Mouse (Mus musculus): Measurements from ENCODE around the gene Slc22a7. TPM values are rescaled to one million over a fixed set of nuclear protein-coding genes. Genes with fewer than 3 reads are reported as not detected.

Slc22a7 gene
- polyA plus RNA-seq (2015; fragmentation: Nextera tagmentation; extraction: Ambion mirVana) = not detected in 2 replicates

DNA sequence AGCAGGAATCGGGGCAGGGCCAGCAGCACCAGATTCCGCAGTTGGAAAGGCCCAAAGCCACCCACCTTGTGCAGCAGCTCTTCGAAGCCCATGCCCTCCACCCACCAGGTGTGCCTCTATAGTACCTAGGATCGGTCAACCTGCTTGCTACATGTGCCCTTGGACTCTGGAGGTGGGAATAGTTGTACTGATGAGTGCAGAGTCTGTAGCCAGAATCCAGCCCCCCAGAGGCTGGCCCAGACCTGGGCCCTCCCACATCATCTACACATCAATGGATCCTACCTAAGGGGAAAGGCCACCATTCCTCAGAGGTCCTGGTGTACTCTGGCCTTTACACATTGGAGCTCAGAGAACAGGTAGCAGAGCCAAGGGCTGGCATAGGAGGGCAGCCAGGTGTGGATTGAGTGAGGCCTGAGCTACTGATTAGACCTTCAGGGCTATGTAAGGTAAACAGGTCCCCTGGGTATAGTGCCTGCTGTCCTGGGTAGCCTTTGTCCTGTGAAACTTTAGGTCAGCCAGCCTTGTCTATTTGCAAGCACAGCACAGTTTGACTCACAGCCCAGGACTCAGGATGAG, at the start of gene Slc22a7:
Gene Slc22a7, minus strand, starts transcription at position 160 of the 576 bp plus-strand sequence.

DNA sequence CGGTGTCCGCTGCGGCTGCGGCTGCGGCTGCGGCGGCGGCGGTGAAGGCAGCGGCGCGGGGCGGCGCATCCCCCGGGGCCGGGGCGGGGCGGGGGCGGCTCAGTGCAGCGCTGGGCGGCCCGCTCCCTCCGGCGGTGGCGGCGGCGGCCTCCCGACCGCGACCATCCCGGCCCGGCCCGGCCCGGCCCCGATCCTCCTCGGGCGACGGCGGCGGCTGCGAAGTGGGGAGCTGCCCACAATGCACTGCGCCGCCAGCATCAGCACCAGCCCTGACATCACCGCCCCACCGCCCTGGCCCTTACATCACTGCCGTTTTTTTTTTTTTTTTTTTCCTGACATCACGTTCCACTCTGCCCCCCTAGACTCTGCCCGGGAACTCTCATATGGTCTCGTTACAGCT, 49.2 kb upstream of the Slc22a7 start, which contains the start of gene Ttbk1:
Gene Ttbk1, minus strand, starts transcription at position 245 of the 400 bp plus-strand sequence.

DNA sequence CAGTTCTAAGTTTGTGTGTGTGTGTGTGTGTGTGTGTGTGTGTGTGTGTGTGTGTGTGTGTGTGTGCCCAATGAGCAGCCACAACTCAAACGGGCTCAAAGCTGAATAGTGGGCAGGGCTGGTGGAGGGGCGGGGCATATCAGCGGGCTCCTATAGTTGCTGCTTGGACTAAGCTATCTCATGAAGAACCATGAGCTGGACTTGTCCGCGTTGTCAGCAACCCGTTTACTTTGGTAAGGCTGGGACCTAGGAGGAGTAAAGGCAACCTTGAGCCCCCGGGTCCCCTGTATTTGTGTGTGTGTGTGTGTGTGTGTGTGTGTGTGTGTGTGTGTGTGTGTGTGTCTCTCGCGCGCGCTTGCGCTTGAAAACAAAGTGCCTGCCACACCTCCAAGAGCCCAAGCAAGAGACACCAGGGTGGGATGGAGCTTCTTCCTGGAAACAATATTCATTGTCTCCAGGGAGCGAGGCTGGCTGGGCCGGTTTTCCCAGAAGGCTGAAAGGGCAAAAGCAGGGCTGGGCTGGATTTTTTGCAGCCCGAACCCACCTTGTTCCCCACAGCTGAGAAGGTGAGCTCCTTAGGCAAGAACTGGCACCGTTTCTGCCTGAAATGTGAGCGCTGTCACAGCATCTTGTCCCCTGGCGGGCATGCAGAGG, 9.4 kb downstream of the Slc22a7 start, which contains the start of gene Crip3:
Gene Crip3, plus strand, starts transcription at position 166 of the 654 bp plus-strand sequence.

DNA sequence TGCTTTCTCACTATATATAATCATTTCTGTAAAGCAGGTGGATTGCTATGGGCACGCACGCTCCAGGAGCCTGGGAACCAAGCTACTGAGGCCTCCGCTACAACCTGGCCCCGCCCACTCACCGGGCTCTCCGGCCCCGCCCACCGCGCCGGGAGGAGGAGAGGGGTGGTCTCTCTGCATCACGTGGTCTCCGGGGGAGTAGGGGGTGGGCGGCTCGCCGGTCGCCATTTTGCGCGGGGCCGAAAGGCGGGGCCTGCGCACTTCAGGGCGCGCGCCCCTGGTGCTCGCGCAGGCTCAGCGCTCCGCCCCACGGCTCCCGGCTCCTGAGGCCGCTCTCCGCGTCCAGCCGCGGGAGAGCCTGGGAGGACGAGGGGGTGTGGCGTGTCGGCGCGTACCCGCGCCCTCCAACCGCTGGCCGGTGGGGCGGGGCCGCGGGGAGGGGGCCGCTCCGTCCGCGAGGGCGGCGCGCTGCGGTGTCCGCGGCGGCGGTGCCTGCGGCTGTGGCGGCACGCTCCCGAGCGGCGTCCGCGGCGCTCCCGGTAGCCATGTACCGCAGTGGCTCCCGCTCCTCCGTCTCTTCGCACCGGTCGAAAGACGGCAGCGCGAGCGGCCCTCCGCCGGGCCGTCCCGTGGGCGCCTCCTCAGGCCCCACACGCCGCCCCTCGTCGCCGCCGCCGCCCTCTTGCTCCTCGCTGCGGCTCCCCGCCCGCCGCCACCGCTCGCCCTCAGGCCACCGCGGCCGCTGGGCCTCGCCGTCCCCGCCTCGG, 54.8 kb downstream of the Slc22a7 start, which contains the start of gene Zfp318:
Gene Zfp318, plus strand, starts transcription at position 438 of the 767 bp plus-strand sequence.

Other genes with a start within 250 kb of the Slc22a7 start
- 9.0 and 9.6 TPM in 2 replicates for gene Polh, start 235.8 kb downstream of the Slc22a7 start, polyA plus RNA-seq (2015; fragmentation: Nextera tagmentation; extraction: Ambion mirVana)
- gene Xpo5, start 235.7 kb downstream of the Slc22a7 start, polyA plus RNA-seq (2015; fragmentation: Nextera tagmentation; extraction: Ambion mirVana) = 10.1 and 10.3 TPM in 2 replicates
- 31.5 and 31.7 TPM in 2 replicates for gene Polr1c, start 190.4 kb downstream of the Slc22a7 start, polyA plus RNA-seq (2015; fragmentation: Nextera tagmentation; extraction: Ambion mirVana)
- gene Yipf3, start 190.4 kb downstream of the Slc22a7 start, polyA plus RNA-seq (2015; fragmentation: Nextera tagmentation; extraction: Ambion mirVana) = 92.1 and 98.5 TPM in 2 replicates
- 0.44 and 0.71 TPM in 2 replicates for gene Lrrc73, start 184.9 kb downstream of the Slc22a7 start, polyA plus RNA-seq (2015; fragmentation: Nextera tagmentation; extraction: Ambion mirVana)
- 40.6 and 41.4 TPM in 2 replicates for gene Tjap1, start 155.4 kb downstream of the Slc22a7 start, polyA plus RNA-seq (2015; fragmentation: Nextera tagmentation; extraction: Ambion mirVana)
- 3.2 and 3.7 TPM in 2 replicates for gene Dlk2, start 141.0 kb downstream of the Slc22a7 start, polyA plus RNA-seq (2015; fragmentation: Nextera tagmentation; extraction: Ambion mirVana)
- gene Abcc10, start 110.1 kb downstream of the Slc22a7 start, polyA plus RNA-seq (2015; fragmentation: Nextera tagmentation; extraction: Ambion mirVana) = 2.7 and 2.8 TPM in 2 replicates
- 4.8 and 5.7 TPM in 2 replicates for gene Zfp318, start 54.7 kb downstream of the Slc22a7 start, polyA plus RNA-seq (2015; fragmentation: Nextera tagmentation; extraction: Ambion mirVana)
- 0.96 and 2.6 TPM in 2 replicates for gene Crip3, start 9.5 kb downstream of the Slc22a7 start, polyA plus RNA-seq (2015; fragmentation: Nextera tagmentation; extraction: Ambion mirVana)
- gene Ttbk1, start 49.2 kb upstream of the Slc22a7 start, polyA plus RNA-seq (2015; fragmentation: Nextera tagmentation; extraction: Ambion mirVana) = 0.02 and 0.03 TPM in 2 replicates
- gene Dnph1, start 58.3 kb upstream of the Slc22a7 start, polyA plus RNA-seq (2015; fragmentation: Nextera tagmentation; extraction: Ambion mirVana) = 4.4 and 6.8 TPM in 2 replicates
- 3.8 and 4.6 TPM in 2 replicates for gene Cul9, start 107.9 kb upstream of the Slc22a7 start, polyA plus RNA-seq (2015; fragmentation: Nextera tagmentation; extraction: Ambion mirVana)
- gene Srf, start 117.7 kb upstream of the Slc22a7 start, polyA plus RNA-seq (2015; fragmentation: Nextera tagmentation; extraction: Ambion mirVana) = 11.5 and 11.8 TPM in 2 replicates
- gene Ptk7, start 191.0 kb upstream of the Slc22a7 start, polyA plus RNA-seq (2015; fragmentation: Nextera tagmentation; extraction: Ambion mirVana) = 27.0 and 29.7 TPM in 2 replicates
- 21.3 and 22.1 TPM in 2 replicates for gene Klc4, start 207.6 kb upstream of the Slc22a7 start, polyA plus RNA-seq (2015; fragmentation: Nextera tagmentation; extraction: Ambion mirVana)
- gene Mrpl2, start 207.8 kb upstream of the Slc22a7 start, polyA plus RNA-seq (2015; fragmentation: Nextera tagmentation; extraction: Ambion mirVana) = 162 and 164 TPM in 2 replicates
- 29.7 and 30.6 TPM in 2 replicates for gene Cul7, start 211.9 kb upstream of the Slc22a7 start, polyA plus RNA-seq (2015; fragmentation: Nextera tagmentation; extraction: Ambion mirVana)
- gene Rrp36, start 235.9 kb upstream of the Slc22a7 start, polyA plus RNA-seq (2015; fragmentation: Nextera tagmentation; extraction: Ambion mirVana) = 31.2 and 38.9 TPM in 2 replicates
- 77.9 and 84.1 TPM in 2 replicates for gene Mea1, start 240.3 kb upstream of the Slc22a7 start, polyA plus RNA-seq (2015; fragmentation: Nextera tagmentation; extraction: Ambion mirVana)
- gene Klhdc3, start 242.5 kb upstream of the Slc22a7 start, polyA plus RNA-seq (2015; fragmentation: Nextera tagmentation; extraction: Ambion mirVana) = 276 and 315 TPM in 2 replicates

Measured in skeletal muscle tissue, postnatal 0 days (tissue).